Mouse (Mus musculus) ES-Bruce4 (cell line): ENCODE data around the gene Gm20765. TPM values are rescaled to one million over a fixed set of nuclear protein-coding genes. Genes with fewer than 3 reads are reported as not detected.
"Not testable (repeated sequence)": the region's sequence is repeated elsewhere in the genome, so short reads cannot be mapped to it uniquely, and the experiment has no call there.

Experiments used
- H3K27ac ChIP-seq: 2 replicates; pipeline ENCODE4 v1.5.1; 2012; ENCODE audit warnings: low read length, inconsistent platforms; ENCODE audit not compliant: insufficient read depth
- H3K27me3 ChIP-seq: 2 replicates; pipeline ENCODE4 v1.6.1; 2012; ENCODE audit warnings: mild to moderate bottlenecking, low read length, inconsistent platforms; ENCODE audit not compliant: control insufficient read depth, poor library complexity, insufficient read depth, severe bottlenecking
- H3K36me3 ChIP-seq: 2 replicates; pipeline ENCODE4 v1.6.1; 2012; ENCODE audit warnings: inconsistent platforms, mild to moderate bottlenecking, low read length, moderate library complexity; ENCODE audit not compliant: control insufficient read depth, poor library complexity, insufficient read depth, severe bottlenecking
- H3K4me1 ChIP-seq: one replicate; pipeline ENCODE4 v1.8.1; 2011; ENCODE audit warnings: low read length; ENCODE audit not compliant: control insufficient read depth, insufficient read depth
- H3K4me3 ChIP-seq: 2 replicates; pipeline ENCODE4 v1.5.1; 2011; ENCODE audit warnings: low read depth, mild to moderate bottlenecking, low read length
- H3K9ac ChIP-seq: 2 replicates; pipeline ENCODE4 v1.6.1; 2012; ENCODE audit warnings: low read depth, mild to moderate bottlenecking, inconsistent platforms; ENCODE audit not compliant: poor library complexity, severe bottlenecking
- H3K9me3 ChIP-seq: replicated peaks from 2 replicates; pipeline ENCODE4 v1.6.1; 2012; ENCODE audit warnings: mild to moderate bottlenecking, low read length, inconsistent platforms; ENCODE audit not compliant: control insufficient read depth, poor library complexity, insufficient read depth, severe bottlenecking
- polyA plus RNA-seq: library from polyadenylated mRNA; stranded (reverse); fragments of >200 nt; gene quantifications from 2 replicates; pipeline ENCODE4 v1.2.4, GENCODE M21; 2011; ENCODE audit warnings: low read depth; ENCODE audit not compliant: missing spikeins, insufficient read depth, insufficient read length

Gm20765 gene
- not detected in 2 replicates for polyA plus RNA-seq

- not testable (repeated sequence) for H3K9me3 ChIP-seq, H3K27me3 ChIP-seq, H3K4me3 ChIP-seq, H3K27ac ChIP-seq, H3K9ac ChIP-seq, H3K4me1 ChIP-seq, H3K36me3 ChIP-seq
Measured at GRCm38 (mm10) chr10:104185233-104185632, at the start of gene Gm20765. Gm20765 (plus strand) TSS chr10:104185533.

GRCm38 (mm10) chr10:104142687-104143086, 42.6 kb upstream of the Gm20765 start, which contains the start of gene Gm21293:
Gm21293 (plus strand) TSS chr10:104142987.
- H3K27ac ChIP-seq, H3K27me3 ChIP-seq, H3K9ac ChIP-seq, H3K4me3 ChIP-seq, H3K36me3 ChIP-seq, H3K4me1 ChIP-seq, H3K9me3 ChIP-seq: not testable (repeated sequence)

- H3K9ac ChIP-seq, H3K27ac ChIP-seq, H3K4me3 ChIP-seq, H3K27me3 ChIP-seq, H3K36me3 ChIP-seq, H3K4me1 ChIP-seq, H3K9me3 ChIP-seq: not testable (repeated sequence)
Measured at GRCm38 (mm10) chr10:104151197-104151596, 34.1 kb upstream of the Gm20765 start, which contains the start of gene Gm6763. Gm6763 (plus strand) TSS chr10:104151497.

GRCm38 (mm10) chr10:104159706-104160105, 25.6 kb upstream of the Gm20765 start, which contains the start of gene Gm8764:
Gm8764 (plus strand) TSS chr10:104160006.
- H3K4me1 ChIP-seq, H3K27me3 ChIP-seq, H3K27ac ChIP-seq, H3K36me3 ChIP-seq, H3K4me3 ChIP-seq, H3K9ac ChIP-seq, H3K9me3 ChIP-seq: not testable (repeated sequence)

- not testable (repeated sequence) for H3K4me3 ChIP-seq, H3K36me3 ChIP-seq, H3K9me3 ChIP-seq, H3K4me1 ChIP-seq, H3K27ac ChIP-seq, H3K9ac ChIP-seq, H3K27me3 ChIP-seq
Measured at GRCm38 (mm10) chr10:104168215-104168614, 17.1 kb upstream of the Gm20765 start, which contains the start of gene Gm21304. Gm21304 (plus strand) TSS chr10:104168515.

GRCm38 (mm10) chr10:104176724-104177123, 8.6 kb upstream of the Gm20765 start, which contains the start of gene Gm21312:
Gm21312 (plus strand) TSS chr10:104177024.
- H3K4me3 ChIP-seq, H3K4me1 ChIP-seq: not testable (repeated sequence)

GRCm38 (mm10) chr10:104193742-104194141, 8.4 kb downstream of the Gm20765 start, which contains the start of gene Gm4340:
Gm4340 (plus strand) TSS chr10:104194042.
- H3K9me3 ChIP-seq, H3K9ac ChIP-seq, H3K4me1 ChIP-seq, H3K4me3 ChIP-seq, H3K27me3 ChIP-seq, H3K36me3 ChIP-seq, H3K27ac ChIP-seq: not testable (repeated sequence)

More at GRCm38 (mm10) chr10:104176724-104177123, 8.6 kb upstream of the Gm20765 start, which contains the start of gene Gm21312:
- H3K9me3 ChIP-seq, H3K27me3 ChIP-seq, H3K27ac ChIP-seq, H3K9ac ChIP-seq, H3K36me3 ChIP-seq: not testable (repeated sequence)
